Mouse (Mus musculus) embryonic facial prominence, embryonic 13.5 days (tissue): ENCODE results near the gene Wdr74. TPM values are rescaled to one million over a fixed set of nuclear protein-coding genes. Genes with fewer than 3 reads are reported as not detected.
A peak's percentile ranks its signal among the peaks of the same experiment; 100 is the strongest.

Experiments used
- ATAC-seq: fragments of 200-750 bp; cut with Nextera tagmentation; 2 replicates; pipeline ENCODE4 v1.8.0; 2017; ENCODE audit warnings: low read depth; ENCODE audit not compliant: insufficient number of reproducible peaks, insufficient read depth, low FRiP score, low TSS enrichment
- H3K27ac ChIP-seq: fragments of 300-500 bp; sonication (generic); 2 replicates; pipeline ENCODE4 v1.5.1; 2015; ENCODE audit warnings: moderate library complexity, mild to moderate bottlenecking, inconsistent platforms
- H3K27me3 ChIP-seq: fragments of 300-500 bp; sonication (generic); 2 replicates; pipeline ENCODE4 v1.6.1; 2015; ENCODE audit warnings: mild to moderate bottlenecking, inconsistent platforms
- H3K36me3 ChIP-seq: fragments of 300-500 bp; sonication (generic); 2 replicates; pipeline ENCODE4 v1.6.1; 2015; ENCODE audit warnings: mild to moderate bottlenecking, inconsistent platforms
- H3K4me1 ChIP-seq: fragments of 300-500 bp; sonication (generic); 2 replicates; pipeline ENCODE4 v1.6.1; 2015; ENCODE audit warnings: inconsistent platforms
- H3K4me2 ChIP-seq: fragments of 300-500 bp; sonication (generic); 2 replicates; pipeline ENCODE4 v1.6.1; 2015; ENCODE audit warnings: moderate library complexity, mild to moderate bottlenecking, inconsistent platforms
- H3K4me3 ChIP-seq: fragments of 300-500 bp; sonication (generic); 2 replicates; pipeline ENCODE4 v1.5.1; 2015; ENCODE audit warnings: mild to moderate bottlenecking, inconsistent platforms
- H3K9ac ChIP-seq: fragments of 300-500 bp; sonication (generic); 2 replicates; pipeline ENCODE4 v1.6.1; 2015; ENCODE audit warnings: mild to moderate bottlenecking, inconsistent platforms
- H3K9me3 ChIP-seq: fragments of 300-500 bp; sonication (generic); 2 replicates; pipeline ENCODE4 v1.6.1; 2016; ENCODE audit warnings: inconsistent platforms
- WGBS: fragments of 180-500 bp; shearing (Covaris S2); methylation state at CpG from one replicate; pipeline ENCODE4 v1.1.7; 2015; ENCODE audit warnings: mixed read lengths; 5-methylcytosine and 5-hydroxymethylcytosine counted together
- polyA plus RNA-seq: library from polyadenylated mRNA; unstranded; fragments of >200 nt; fragmentation: Nextera tagmentation; extraction: Ambion mirVana; gene quantifications from 2 replicates; pipeline ENCODE4 v1.2.1, GENCODE M21; 2015

Wdr74 gene
- polyA plus RNA-seq, 1 experiment from 2014 or later, result 100 TPM

DNA sequence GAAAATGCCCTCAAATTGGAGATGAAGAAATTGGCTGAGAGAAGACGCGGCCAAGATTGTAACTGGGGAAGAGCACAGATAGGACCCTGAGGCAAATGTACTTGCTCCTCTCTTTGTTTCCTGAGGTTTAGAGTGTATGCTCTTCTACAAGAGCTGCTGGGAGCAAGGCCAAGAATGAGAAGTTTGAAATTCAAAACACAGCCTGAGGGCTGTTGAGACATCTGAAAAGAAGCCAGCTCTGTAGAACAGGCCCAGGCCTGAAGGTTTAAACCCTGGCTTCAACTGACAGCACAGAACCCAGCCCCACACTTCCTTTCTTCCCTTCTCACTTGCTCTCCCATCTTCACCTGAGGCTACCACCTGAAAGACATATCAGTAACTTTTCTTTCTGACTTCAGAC, 25.6 kb upstream of the Wdr74 start:
- H3K9me3 ChIP-seq, result no peaks in the 10 kb centered on the region
- peak overlapping the region; percentile 4; the same call in 1 of the 2 replicates for H3K9ac ChIP-seq
- ATAC-seq, result no peak
- H3K36me3 ChIP-seq, result peaks cover 51% of the 10 kb centered on the region
- H3K4me3 ChIP-seq, result no peak overlapping the region
- no peaks in the 10 kb centered on the region for H3K27me3 ChIP-seq
- H3K27ac ChIP-seq, result peak overlapping the region; percentile 56
- H3K4me1 ChIP-seq, result peaks cover 30% of the 10 kb centered on the region
- WGBS, result 66% methylated on average over 2 of the region's 2 CpGs
- H3K4me2 ChIP-seq, result peak overlapping the region; percentile 17; the same call in 1 of the 2 replicates

DNA sequence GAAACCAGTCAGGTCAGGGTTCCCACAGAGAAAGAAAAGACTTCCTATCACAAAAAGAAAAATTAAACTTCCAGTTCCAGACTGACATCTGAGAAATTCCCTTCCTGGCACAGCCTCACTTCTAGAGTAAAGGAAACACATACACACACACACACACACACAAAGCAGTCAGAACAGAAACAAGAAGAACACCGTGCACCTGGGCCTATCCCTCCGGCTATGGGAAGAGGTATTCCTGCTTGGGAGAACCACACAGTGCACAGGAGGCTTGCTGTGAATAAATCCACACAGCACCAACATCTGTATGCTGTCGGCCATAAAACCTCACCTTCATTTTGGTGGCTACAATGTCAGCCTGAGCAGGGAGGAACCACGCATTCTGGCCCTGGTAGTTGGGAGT, 24.1 kb upstream of the Wdr74 start:
- Histone ChIP-seq H3K27me3 (no peaks in the 10 kb centered on the region), H3K4me3 (peak overlapping the region; percentile 86), H3K4me2 (peak overlapping the region; percentile 78), H3K4me1 (peaks cover 30% of the 10 kb centered on the region), H3K36me3 (peaks cover 47% of the 10 kb centered on the region), H3K27ac (peak overlapping the region; percentile 96; the same call in 1 of the 2 replicates), H3K9ac (peak overlapping the region; percentile 91), H3K9me3 (no peaks in the 10 kb centered on the region)
- 57% methylated on average over 4 of the region's 4 CpGs for WGBS
- no peak for ATAC-seq

DNA sequence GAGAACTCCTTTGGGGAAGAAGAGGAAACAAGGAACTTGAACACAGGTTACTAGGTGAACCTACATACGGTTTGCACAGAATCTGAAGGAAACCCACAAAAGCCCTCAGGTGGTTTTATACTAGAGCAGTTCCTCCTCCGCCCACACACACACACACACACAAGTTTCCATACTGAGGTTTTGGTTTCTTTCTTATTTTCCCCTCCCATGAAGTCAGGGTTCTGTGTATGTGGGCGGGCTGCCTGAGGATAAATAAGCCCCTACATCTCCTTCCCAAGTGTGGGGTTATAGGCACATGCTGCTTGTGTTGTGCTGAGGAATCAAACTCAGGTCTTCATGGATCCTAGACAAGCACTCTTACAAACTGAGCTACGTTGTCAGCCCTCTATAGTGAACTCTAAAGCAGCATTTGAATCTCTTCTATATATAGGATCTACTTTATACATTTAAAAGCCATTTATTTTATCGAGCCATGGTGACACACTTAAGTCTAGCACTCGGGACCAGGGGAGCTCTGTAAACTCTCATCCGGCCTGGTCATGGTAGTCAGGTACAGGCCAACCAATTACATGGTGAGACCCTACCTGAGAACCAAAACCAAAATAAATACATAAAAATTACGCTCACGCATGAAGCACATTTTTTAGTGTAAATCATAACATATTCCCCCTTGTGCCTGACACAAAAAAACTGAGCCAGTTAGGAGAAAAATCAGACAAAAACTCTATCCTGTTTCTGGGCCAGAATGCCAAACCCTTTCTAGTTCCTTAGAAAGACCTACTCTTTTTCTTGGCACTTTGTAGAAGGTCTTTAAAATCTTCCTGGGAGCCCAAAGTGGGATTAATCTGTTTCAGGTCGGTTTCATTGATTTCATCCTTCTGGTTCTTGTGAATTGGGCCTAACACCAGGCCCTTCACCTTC, 23.4 kb upstream of the Wdr74 start:
- Histone ChIP-seq H3K4me2 (peak overlapping the region; percentile 78), H3K4me1 (peaks cover 30% of the 10 kb centered on the region), H3K27me3 (no peaks in the 10 kb centered on the region), H3K9ac (peak overlapping the region; percentile 91), H3K9me3 (no peaks in the 10 kb centered on the region), H3K27ac (peak overlapping the region; percentile 96), H3K36me3 (peaks cover 41% of the 10 kb centered on the region), H3K4me3 (peak overlapping the region; percentile 86)
- no peak for ATAC-seq
- 44% methylated on average over 10 of the region's 10 CpGs for WGBS

DNA sequence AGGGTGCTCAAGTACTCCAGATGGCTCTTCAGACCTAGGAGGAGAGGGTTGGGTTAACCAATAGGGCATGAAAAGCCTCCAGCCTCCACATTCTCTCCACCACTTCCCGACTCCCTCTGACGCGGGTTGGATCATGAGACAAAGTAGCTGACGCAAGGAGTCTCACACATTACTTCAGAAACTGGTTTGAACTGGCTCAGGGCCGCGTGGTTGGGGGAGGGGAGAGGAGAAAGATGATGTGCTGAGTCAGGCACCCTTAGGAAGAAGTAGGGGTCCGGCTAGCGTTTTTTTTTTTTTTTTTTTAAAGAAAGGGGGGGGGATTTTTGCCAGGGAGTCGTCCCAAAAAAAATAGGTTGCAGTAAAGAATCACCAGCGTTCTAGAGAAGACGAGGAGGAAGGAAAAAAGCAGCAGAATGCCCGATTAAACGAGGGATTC, 22.7 kb upstream of the Wdr74 start:
- H3K4me1 ChIP-seq, result peaks cover 30% of the 10 kb centered on the region
- peak overlapping the region; percentile 96 for H3K27ac ChIP-seq
- no peaks in the 10 kb centered on the region for H3K27me3 ChIP-seq
- no peaks in the 10 kb centered on the region for H3K9me3 ChIP-seq
- WGBS, result under 1% methylated on average over 13 of the region's 13 CpGs
- ATAC-seq, result 0 out of 2 replicates have a peak, but pooled peaks have one; percentile 16
- H3K4me3 ChIP-seq, result peak overlapping the region; percentile 86
- H3K36me3 ChIP-seq, result peaks cover 35% of the 10 kb centered on the region
- peak overlapping the region; percentile 91 for H3K9ac ChIP-seq
- H3K4me2 ChIP-seq, result peak overlapping the region; percentile 78

DNA sequence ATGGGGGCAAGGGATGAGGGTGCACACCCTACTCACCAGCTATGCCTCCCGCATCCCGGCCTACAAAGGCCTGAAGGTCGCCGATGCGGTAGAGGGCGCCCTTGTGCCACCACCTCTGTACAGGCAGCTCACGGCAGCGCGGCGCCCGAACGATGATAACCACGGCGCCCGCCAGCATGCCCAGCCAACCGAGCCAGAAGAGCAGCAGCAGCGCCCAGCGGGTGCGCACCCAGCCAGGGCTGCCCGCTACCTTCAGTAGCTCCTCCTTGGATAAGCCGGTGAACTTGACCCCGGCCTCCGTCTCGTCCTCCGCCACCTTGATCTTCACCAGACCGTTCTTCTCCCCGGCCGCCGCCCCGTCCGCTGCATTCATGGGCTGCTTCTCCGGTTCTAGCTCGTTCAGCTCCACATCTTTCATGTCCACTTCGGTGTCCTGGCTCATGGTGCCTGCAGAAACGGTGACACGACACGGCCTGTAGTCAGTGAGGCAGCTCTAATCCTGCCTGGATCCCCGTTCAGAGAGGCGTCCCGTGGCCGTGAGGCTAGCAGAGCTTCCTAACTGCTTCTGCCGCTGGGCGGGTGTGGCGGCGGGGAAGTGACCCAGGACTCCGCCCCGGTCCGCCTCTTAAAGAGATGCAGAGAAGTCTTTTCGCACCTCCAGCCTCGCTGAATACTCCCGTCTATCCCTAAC, 22.2 kb upstream of the Wdr74 start:
- under 1% methylated on average over 51 of the region's 51 CpGs for WGBS
- peaks cover 30% of the 10 kb centered on the region for H3K4me1 ChIP-seq
- peak overlapping the region; percentile 91 for H3K9ac ChIP-seq
- H3K27ac ChIP-seq, result peak overlapping the region; percentile 96
- no peaks in the 10 kb centered on the region for H3K9me3 ChIP-seq
- peak; percentile 86 for ATAC-seq
- no peaks in the 10 kb centered on the region for H3K27me3 ChIP-seq
- H3K4me3 ChIP-seq, result peak overlapping the region; percentile 86
- peak overlapping the region; percentile 78 for H3K4me2 ChIP-seq
- peaks cover 29% of the 10 kb centered on the region for H3K36me3 ChIP-seq

DNA sequence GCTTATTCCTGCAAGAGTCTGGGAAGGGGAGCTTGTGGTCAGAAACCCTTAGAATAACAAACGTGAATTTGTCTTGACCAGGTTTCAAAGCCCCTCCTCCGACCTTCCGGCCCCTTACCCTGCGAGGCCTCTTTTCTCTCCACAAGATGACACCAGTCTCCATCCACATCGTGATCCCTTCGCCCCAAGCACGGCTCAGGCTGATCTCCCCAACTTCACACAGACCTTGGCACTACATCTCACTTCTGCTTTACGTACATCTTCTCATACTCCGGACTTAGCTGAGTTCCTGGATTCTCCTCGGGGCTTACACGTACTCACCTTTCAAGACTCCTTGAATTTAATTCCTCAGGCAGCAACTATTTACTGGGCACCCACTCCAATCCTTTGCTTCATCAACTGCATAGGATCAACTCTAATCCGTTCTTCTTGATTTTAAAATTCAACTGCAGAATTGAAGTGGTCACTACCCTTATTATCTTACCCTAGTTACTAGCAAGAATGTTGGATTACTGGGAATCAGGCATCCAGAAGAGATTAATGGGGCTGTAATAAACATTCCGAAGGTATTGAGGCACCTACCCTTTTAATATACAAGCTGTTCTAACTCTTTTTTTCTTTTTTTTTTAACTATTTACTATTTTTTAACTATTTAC, 21.5 kb upstream of the Wdr74 start:
- Histone ChIP-seq H3K27me3 (no peaks in the 10 kb centered on the region), H3K36me3 (peaks cover 23% of the 10 kb centered on the region), H3K4me3 (peak overlapping the region; percentile 86), H3K4me1 (peaks cover 27% of the 10 kb centered on the region), H3K9ac (peak overlapping the region; percentile 91), H3K27ac (peak overlapping the region; percentile 96), H3K9me3 (no peaks in the 10 kb centered on the region), H3K4me2 (peak overlapping the region; percentile 78)
- ATAC-seq, result no peak
- 7% methylated on average over 13 of the region's 13 CpGs for WGBS

DNA sequence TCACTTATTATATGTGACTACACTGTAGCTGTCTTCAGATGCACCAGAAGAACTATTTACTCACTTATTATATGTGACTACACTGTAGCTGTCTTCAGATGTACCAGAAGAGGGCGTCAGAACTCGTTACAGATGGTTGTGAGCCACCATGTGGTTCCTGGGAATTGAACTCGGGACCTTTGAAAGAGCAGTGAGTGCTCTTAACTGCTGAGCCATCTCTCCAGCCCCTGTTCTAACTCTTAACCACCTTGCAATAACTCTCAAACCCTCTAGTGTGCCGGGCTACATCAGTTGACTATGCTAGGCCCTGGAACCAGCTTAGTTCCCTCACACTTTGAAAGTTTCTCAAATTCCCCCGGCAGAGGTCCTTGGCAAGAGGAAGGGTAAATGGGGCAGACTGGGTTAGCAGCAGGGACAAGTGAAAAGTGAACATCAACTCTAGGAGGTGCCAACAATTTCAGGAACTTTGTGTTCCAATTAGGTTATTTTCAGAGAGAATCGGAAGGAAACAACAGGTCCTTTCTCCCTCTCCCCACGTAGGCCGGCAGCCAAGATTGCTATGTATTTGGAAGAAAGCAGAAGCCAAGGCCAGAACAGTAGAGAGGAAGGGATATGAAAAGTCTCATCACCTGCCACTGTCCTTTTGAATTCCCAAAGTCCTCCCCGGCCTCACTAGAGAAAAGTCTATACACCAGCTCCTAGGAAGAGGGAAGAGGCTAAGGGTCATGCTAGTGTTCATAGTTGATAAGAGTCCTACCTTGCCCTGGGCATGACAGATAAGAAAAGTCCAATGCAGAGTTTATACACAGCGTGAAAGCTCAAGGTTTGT, 20.8 kb upstream of the Wdr74 start:
- Histone ChIP-seq H3K4me1 (peaks cover 25% of the 10 kb centered on the region), H3K27me3 (no peaks in the 10 kb centered on the region), H3K36me3 (peaks cover 15% of the 10 kb centered on the region), H3K4me2 (0 out of 2 replicates have a peak overlapping the region, but pooled peaks have one; percentile 78), H3K9me3 (no peaks in the 10 kb centered on the region), H3K9ac (no peak overlapping the region), H3K27ac (no peak overlapping the region), H3K4me3 (no peak overlapping the region)
- WGBS, result 76% methylated on average over 10 of the region's 10 CpGs
- ATAC-seq, result no peak

DNA sequence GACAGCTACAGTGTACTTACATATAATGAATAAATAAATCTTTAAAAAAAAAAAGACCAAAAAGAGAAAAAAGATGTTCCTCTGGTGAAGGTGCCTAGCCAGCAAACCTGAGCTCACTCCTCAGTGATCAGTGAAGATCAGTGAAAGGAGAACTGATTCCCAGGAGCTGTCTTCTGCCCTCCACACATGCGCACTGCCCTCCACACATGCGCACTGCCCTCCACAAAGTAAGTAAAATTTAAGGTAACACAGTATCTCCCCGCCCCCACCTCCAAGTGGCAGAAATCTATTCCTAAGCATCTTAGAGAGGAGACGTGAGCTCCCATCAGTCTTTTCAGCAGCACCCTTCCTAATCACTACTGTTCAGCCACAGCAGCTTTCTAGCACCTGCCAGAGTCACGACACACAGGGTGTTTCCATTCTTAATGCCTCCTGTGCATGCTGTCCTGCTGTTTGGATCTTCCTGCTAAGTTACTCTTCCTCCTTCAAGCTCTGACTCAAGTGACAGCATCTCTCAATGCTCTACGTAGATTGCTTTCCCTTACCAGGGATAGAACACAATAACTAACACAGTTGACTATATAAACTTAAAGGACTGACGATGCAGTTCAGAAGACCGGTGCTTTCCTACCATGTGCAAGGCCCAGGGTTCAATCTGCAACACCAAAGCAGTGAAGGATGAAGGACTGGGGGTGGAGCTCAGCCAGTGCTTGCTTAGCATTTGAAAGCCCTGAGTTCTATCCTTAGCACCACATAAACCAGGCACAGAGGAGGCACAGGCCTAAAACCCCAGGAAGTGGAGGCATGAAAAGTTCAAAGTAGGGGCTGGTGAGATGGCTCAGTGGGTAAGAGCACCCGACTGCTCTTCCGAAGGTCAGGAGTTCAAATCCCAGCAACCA, 19.5 kb upstream of the Wdr74 start:
- Histone ChIP-seq H3K4me2 (no peak overlapping the region), H3K27me3 (no peaks in the 10 kb centered on the region), H3K36me3 (0 out of 2 replicates have a peak, but pooled peaks cover 3% of the 10 kb centered on the region), H3K4me1 (peaks cover 16% of the 10 kb centered on the region), H3K9me3 (no peaks in the 10 kb centered on the region), H3K4me3 (no peak overlapping the region), H3K9ac (no peak overlapping the region), H3K27ac (no peak overlapping the region)
- 75% methylated on average over 10 of the region's 10 CpGs for WGBS
- no peak for ATAC-seq

DNA sequence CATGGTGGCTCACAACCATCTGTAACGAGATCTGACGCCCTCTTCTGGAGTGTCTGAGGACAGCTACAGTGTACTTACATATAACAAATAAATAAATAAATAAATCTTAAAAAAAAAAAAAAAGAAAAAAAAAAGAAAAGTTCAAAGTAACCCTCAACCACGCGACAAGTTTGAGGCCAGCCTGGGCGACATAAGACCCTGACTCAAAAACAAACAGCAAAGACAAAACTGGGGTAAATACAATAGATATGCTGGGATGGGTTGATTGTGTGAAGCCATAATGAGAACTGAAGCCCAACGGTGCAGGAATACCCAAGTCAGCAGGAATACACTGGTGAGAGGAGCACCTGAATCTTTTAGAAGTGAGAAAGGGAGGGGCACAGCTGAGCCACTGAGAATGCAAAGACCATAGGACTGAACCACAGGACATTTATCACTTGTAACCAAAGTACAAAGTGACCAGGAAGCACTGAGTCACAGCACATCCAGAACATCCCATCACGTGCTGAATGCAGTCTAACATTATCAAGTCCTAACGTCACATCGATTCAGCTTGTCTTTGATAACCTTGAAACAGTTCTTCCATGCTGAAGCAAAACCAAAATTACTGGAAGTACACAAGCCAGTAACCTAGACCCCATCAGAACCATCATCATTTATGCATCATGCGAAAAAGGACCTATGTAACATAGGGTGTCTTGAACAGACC, 18.7 kb upstream of the Wdr74 start:
- 74% methylated on average over 9 of the region's 10 CpGs for WGBS
- Histone ChIP-seq H3K4me1 (peaks cover 18% of the 10 kb centered on the region), H3K9me3 (no peaks in the 10 kb centered on the region), H3K36me3 (no peaks in the 10 kb centered on the region), H3K4me2 (no peak overlapping the region), H3K4me3 (no peak overlapping the region), H3K9ac (no peak overlapping the region), H3K27me3 (no peaks in the 10 kb centered on the region), H3K27ac (no peak overlapping the region)
- ATAC-seq, result no peak
